Mouse (Mus musculus) frontal cortex, adult 2 months (tissue): ENCODE results near the gene Gm9112. TPM values are rescaled to one million over a fixed set of nuclear protein-coding genes. Genes with fewer than 3 reads are reported as not detected.
A peak's percentile ranks its signal among the peaks of the same experiment; 100 is the strongest.
"Not testable (repeated sequence)": the region's sequence is repeated elsewhere in the genome, so short reads cannot be mapped to it uniquely, and the experiment has no call there.

Experiments
- DNase-seq, 2 experiments: peaks; one replicate each; pipeline ENCODE4 v3.0.0; 2022; ENCODE audit warnings: low spot score in 1 of 2; ENCODE audit errors: extremely low spot score in 1 of 2
- polyA plus RNA-seq: library from polyadenylated mRNA; depleted of rRNA; stranded (reverse); fragments of >200 nt; gene quantifications from 2 replicates; pipeline ENCODE4 v1.2.3, GENCODE M21; 2012; rRNA removed

Gene Gm9112
- polyA plus RNA-seq, result not detected in 2 replicates

DNA sequence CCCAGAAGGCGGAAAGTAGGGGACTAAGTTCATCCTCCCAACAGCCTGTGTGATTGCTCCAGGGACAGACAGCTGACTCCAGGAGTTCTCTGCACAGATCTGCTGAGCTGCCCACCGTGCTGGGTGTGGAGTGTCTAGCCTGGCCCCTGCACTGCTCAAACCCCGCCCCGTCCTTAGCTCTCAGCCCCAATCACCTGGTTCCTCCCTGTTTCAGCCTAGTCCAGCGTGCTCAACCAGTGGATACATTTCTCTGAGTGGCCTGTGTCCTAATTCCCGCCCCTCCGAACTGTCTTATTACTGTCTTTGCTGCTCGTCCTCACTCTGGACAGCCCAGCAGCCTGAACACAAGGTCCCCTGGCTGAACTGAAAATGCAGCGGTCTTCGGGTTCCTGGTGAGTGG lies at the start of gene Gm9112, which contains the start of gene Dmrtc1b:
Gm9112 (minus strand) TSS at position 101 of the 400 bp plus-strand sequence.
Dmrtc1b (plus strand) TSS at position 331 of the 400 bp plus-strand sequence.
- not testable (repeated sequence) for DNase-seq

DNA sequence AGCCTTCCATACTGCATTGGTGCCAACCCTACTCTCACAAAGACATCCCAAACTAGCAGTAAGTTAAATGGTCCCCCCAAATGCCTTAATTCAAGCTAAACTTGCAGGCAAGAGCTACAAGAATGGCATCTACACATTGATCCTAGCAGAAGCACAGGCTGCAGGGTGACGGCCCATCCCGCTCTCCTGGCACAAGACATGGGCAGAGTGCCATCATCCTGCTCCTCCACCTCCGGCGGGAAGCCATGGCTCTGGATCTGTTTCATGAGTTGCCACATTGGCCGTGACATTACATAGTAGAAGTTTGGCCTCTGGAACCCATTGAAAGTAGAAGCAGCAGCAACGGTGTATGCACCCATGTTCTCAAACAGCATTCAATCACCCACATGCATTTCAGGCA lies 16.8 kb upstream of the Gm9112 start:
- not testable (repeated sequence) for DNase-seq

DNA sequence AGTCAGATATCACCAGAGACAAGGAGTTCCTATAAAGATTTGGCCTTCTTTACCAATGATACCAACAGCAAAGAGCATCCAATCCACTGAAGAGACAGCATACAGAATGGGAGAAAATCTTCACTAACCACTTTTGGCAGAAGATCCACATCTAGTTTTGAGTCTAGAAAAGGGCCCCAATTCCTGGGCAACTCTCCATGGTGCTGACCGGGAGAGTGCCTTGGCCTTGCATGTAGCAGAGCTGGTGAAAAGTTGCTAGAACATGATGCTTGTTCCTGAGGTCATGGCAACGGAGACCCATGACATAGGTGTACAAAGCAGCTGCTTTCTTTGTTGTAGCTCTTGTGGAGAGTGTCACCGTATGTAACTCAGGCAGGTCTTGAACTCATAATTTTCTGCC lies 6.8 kb downstream of the Gm9112 start:
- DNase-seq, result not testable (repeated sequence)

DNA sequence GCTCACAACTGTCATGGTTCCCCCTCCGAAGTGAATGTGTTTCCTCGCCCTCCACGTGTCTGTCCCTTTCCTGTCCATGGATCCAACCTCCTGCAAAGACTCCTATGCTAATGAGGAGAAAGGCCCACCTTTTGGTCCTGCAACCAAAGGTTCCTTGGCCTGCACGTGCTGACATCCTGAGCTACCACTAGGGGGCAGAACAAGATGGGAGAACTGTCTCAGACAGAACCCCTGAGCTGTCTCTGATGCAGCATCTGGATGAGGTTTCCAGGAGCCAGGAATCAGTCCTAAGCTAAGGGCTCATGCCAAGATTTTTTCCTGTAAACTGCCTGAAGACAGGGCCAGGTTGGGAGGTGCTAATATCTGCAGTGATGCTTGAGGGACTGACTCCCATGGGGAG lies 18.2 kb downstream of the Gm9112 start:
- peak in 1 of 2 experiments; percentile 69 for DNase-seq

DNA sequence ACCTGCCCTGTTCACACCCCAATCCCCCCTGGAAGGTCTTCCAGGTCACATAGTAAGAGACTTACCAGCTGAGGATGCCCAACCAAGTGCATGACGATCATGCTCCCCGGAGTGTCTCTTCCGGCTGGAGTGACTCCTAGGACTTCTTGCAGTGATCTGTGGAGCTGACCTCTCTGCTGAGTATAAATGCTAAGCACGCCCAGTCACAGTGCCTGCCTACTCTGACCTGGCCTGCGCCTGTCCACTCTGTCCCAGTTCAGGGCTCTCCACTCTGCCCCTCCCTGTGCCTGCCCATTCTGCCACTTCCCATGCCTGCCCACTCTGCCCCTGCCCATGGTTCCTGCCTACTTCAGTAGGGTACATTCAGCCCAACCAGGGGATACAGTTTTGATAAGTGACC lies 20.6 kb downstream of the Gm9112 start, which contains the start of gene Gm3880:
Gm3880 (minus strand) TSS at position 101 of the 400 bp plus-strand sequence.
- not testable (repeated sequence) for DNase-seq

DNA sequence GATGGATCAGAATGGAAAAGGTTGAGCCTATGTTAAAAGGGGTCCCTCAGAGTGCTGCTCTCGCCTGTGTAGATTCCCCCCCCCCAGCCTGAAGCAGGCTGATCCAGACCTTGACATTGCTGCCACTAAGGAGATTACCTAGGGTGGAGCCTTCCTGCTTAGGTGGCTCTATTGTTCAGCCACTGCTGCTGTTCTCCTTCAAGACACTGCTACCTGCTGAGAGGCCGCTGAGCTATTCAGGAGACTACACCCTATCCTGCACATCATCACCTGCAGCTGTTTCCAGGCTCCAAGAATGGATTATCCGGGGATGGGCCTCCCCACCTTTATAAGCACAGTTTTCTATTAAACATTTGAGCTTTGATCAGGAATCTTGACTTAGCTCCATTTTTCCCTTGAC lies 22.7 kb downstream of the Gm9112 start:
- DNase-seq, result not testable (repeated sequence)

DNA sequence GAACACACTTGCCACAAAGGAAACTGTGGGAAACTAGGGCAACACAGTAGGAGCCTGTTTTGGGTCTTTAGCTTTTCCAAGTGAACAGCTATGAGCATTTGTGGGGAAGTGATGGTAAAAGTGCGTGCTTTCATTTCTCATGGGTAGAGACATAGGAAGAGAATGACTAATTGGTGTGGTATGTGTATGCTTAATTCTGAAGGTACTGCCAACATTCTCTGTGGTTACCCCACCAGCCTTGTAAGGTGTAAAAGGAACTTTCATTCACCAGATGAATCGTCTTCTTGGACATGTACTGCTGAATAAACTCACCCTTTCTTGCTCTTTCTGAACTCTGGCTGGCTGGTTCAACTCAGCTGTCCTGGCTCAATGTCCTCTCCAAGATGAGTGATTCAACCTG lies 40.8 kb downstream of the Gm9112 start:
- DNase-seq, result no peak

DNA sequence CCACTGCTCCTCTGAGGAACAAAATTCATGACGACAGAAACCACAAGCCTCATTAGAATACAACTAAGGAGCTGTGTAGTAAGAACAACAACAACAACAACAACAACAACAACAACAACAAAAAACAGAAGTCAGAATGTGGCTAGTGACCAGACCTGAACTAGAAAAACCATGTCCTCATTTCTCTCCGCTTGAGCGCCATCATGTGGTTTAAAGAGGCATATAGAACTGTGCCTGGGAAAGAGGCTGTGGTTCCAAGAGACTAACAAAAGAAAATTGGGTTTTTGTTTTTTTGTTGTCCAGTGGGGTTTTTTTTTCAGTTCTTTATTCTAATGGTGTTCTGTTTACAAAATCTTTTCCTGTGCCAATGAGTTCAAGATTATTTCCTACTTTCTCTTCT lies 46.7 kb downstream of the Gm9112 start:
- peak in 1 of 2 experiments; percentile 50 for DNase-seq

Other genes with a start within 250 kb of the Gm9112 start
- gene Hdac8, start 202.3 kb downstream of the Gm9112 start, polyA plus RNA-seq, result 14.1 and 14.2 TPM in 2 replicates
- gene Phka1, start 63.4 kb downstream of the Gm9112 start, polyA plus RNA-seq, result 13.3 and 14.6 TPM in 2 replicates
- not detected in 2 replicates for gene Gm3880, start 20.7 kb downstream of the Gm9112 start, polyA plus RNA-seq
- gene Dmrtc1b, start 230 bp upstream of the Gm9112 start, polyA plus RNA-seq, result not detected in 2 replicates
- not detected in 2 replicates for gene Dmrtc1c1, start 95.3 kb upstream of the Gm9112 start, polyA plus RNA-seq
- gene Dmrtc1c2, start 147.0 kb upstream of the Gm9112 start, polyA plus RNA-seq, result not detected in 2 replicates
- gene 1700031F05Rik, start 160.3 kb upstream of the Gm9112 start, polyA plus RNA-seq, result not detected in 2 replicates
- 8.8 and 10.3 TPM in 2 replicates for gene Dmrtc1a, start 201.1 kb upstream of the Gm9112 start, polyA plus RNA-seq
- gene 1700011M02Rik, start 201.3 kb upstream of the Gm9112 start, polyA plus RNA-seq, result not detected in 2 replicates
- not detected in 2 replicates for gene 1700018G05Rik, start 220.7 kb upstream of the Gm9112 start, polyA plus RNA-seq